Mouse (Mus musculus) embryonic facial prominence, embryonic 15.5 days (tissue): Measurements from ENCODE around the gene Syt11. TPM values are rescaled to one million over a fixed set of nuclear protein-coding genes. Genes with fewer than 3 reads are reported as not detected.

Source experiments
- ATAC-seq: fragments of 200-750 bp; cut with Nextera tagmentation; 2 replicates; pipeline ENCODE4 v1.8.0; 2017; ENCODE audit warnings: low read depth, moderate TSS enrichment; ENCODE audit not compliant: insufficient number of reproducible peaks, low FRiP score, low TSS enrichment
- H3K27ac ChIP-seq: fragments of 300-500 bp; sonication (generic); replicated peaks from 2 replicates; pipeline ENCODE4 v1.5.1; 2015; ENCODE audit warnings: mild to moderate bottlenecking, inconsistent platforms
- H3K27me3 ChIP-seq: fragments of 300-500 bp; sonication (generic); 2 replicates; pipeline ENCODE4 v1.6.1; 2015; ENCODE audit warnings: inconsistent platforms
- H3K36me3 ChIP-seq: fragments of 300-500 bp; sonication (generic); 2 replicates; pipeline ENCODE4 v1.6.1; 2015; ENCODE audit warnings: mild to moderate bottlenecking, inconsistent platforms
- H3K4me1 ChIP-seq: fragments of 300-500 bp; sonication (generic); 2 replicates; pipeline ENCODE4 v1.6.1; 2015; ENCODE audit warnings: inconsistent platforms
- H3K4me2 ChIP-seq: fragments of 300-500 bp; sonication (generic); replicated peaks from 2 replicates; pipeline ENCODE4 v1.6.1; 2015; ENCODE audit warnings: mild to moderate bottlenecking, inconsistent platforms
- H3K4me3 ChIP-seq: fragments of 300-500 bp; sonication (generic); replicated peaks from 2 replicates; pipeline ENCODE4 v1.5.1; 2015; ENCODE audit warnings: mild to moderate bottlenecking, inconsistent platforms
- H3K9ac ChIP-seq: fragments of 300-500 bp; sonication (generic); 2 replicates; pipeline ENCODE4 v1.6.1; 2015; ENCODE audit warnings: inconsistent platforms
- H3K9me3 ChIP-seq: fragments of 300-500 bp; sonication (generic); replicated peaks from 2 replicates; pipeline ENCODE4 v1.6.1; 2016; ENCODE audit warnings: inconsistent platforms
- polyA plus RNA-seq: library from polyadenylated mRNA; unstranded; fragments of >200 nt; fragmentation: Nextera tagmentation; extraction: Ambion mirVana; gene quantifications from 2 replicates; pipeline ENCODE4 v1.2.1, GENCODE M21; 2015

Gene Syt11
- polyA plus RNA-seq, 1 experiment from 2014 or later, result 23.3 TPM

DNA sequence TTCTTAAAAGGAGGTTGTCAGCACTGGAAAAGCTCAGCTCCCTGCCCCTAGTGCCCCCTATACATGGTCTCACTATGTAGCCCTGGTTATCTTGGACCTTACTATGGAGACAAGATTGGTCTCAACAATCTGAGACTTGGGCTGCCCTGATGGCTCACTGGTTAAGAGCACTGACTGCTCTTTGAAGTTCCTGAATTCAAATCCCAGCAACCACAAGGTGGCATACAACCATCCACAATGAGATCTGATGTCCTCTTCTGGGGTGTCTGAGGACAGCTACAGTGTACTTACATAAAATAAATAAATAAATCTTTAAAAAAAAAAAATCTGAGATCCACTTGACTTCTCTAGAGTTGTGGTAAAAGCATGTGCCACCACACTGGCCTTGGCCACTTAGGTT, 79.4 kb downstream of the Syt11 start:
- Histone ChIP-seq H3K27me3 (no peaks in the 10 kb centered on the region), H3K9me3 (no peaks in the 10 kb centered on the region), H3K36me3 (peaks cover 91% of the 10 kb centered on the region), H3K4me1 (no peaks in the 10 kb centered on the region), H3K27ac (no peak overlapping the region), H3K4me3 (no peak overlapping the region), H3K4me2 (no peak overlapping the region), H3K9ac (no peak overlapping the region)
- ATAC-seq, result no peak

Other genes with a start within 250 kb of the Syt11 start
- gene Mex3a, start 242.8 kb downstream of the Syt11 start, polyA plus RNA-seq, result 22.5 and 22.8 TPM in 2 replicates
- gene Rab25, start 226.9 kb downstream of the Syt11 start, polyA plus RNA-seq, result 96.3 and 107 TPM in 2 replicates
- 183 and 199 TPM in 2 replicates for gene Lamtor2, start 222.1 kb downstream of the Syt11 start, polyA plus RNA-seq
- gene Ubqln4, start 221.4 kb downstream of the Syt11 start, polyA plus RNA-seq, result 44.4 and 47.6 TPM in 2 replicates
- 339 and 341 TPM in 2 replicates for gene Ssr2, start 199.3 kb downstream of the Syt11 start, polyA plus RNA-seq
- 96.6 and 97.9 TPM in 2 replicates for gene Arhgef2, start 169.2 kb downstream of the Syt11 start, polyA plus RNA-seq
- not detected in 2 replicates for gene Rxfp4, start 122.0 kb downstream of the Syt11 start, polyA plus RNA-seq
- gene Khdc4, start 89.4 kb downstream of the Syt11 start, polyA plus RNA-seq, result 78.6 and 91.4 TPM in 2 replicates
- 68.3 and 71.6 TPM in 2 replicates for gene Rit1, start 58.3 kb downstream of the Syt11 start, polyA plus RNA-seq
- gene Gon4l, start 60.1 kb upstream of the Syt11 start, polyA plus RNA-seq, result 9.7 and 10.5 TPM in 2 replicates
- 39.8 and 42.8 TPM in 2 replicates for gene Msto1, start 138.8 kb upstream of the Syt11 start, polyA plus RNA-seq
- gene Ash1l, start 175.5 kb upstream of the Syt11 start, polyA plus RNA-seq, result 22.0 and 22.6 TPM in 2 replicates
- gene Dap3, start 176.0 kb upstream of the Syt11 start, polyA plus RNA-seq, result 145 and 155 TPM in 2 replicates